Comparison of ENCODE assay signal across 9 mouse cellular contexts in the genomic region with DNA sequence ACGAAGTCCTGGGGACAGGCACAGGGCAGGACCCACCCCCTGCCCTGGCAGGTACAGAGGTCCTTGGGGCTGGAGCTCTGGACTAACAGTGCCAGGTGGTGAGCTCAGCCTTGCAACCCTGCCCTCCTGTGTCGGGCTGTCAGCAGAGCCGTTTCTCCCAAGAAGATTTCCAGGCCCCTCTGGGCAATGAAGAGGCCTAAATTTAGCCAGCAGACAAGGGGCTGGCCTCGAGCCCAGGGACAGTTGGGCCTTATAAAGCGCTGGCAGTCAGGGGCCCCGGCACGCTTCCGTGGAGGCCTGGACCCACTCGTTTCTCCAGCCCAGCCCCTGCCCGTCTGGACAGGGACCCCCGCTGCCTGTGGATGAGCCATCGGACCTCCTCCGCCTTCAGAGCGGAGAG. TPM values are rescaled to one million over a fixed set of nuclear protein-coding genes. Genes with fewer than 3 reads are reported as not detected.
A peak's percentile ranks its signal among the peaks of the same experiment; 100 is the strongest.
DNase-seq lines count a peak whose midpoint lies in the region; ATAC-seq and TF ChIP-seq lines count a peak whose summit lies in the region.
"Had no signal": no experiment of that assay in that cellular context is flagged by ENCODE, and none has a peak within 500 bp of the region (broad histone marks: within the 10 kb centered on the region; RNA-seq: fewer than 3 reads in every experiment).

No protein-coding gene starts in this region.

- TF ChIP-seq CTCF in lung, adult 2 months (IDR thresholded peaks at IDR 0.05; ENCODE audit: insufficient read depth, low read length) = no peak
- peak; percentile 26 for TF ChIP-seq CTCF in stomach, postnatal 0 days (IDR thresholded peaks at IDR 0.05; ENCODE audit: low read depth)

- H3K4me3 ChIP-seq in lung, embryonic 15.5 days = 0 out of 2 replicates have a peak overlapping the region, but pooled peaks have one; percentile 10
- no peak overlapping the region for H3K4me3 ChIP-seq in lung, adult 2 months (replicated peaks; ENCODE audit: extremely low read depth, low read depth, low read length)
- H3K4me3 ChIP-seq in intestine, embryonic 14.5 days (ENCODE audit: low read depth, low read length) = no peak overlapping the region
- peak overlapping the region; percentile 27 for H3K4me3 ChIP-seq in stomach, postnatal 0 days (ENCODE audit: low read depth, low read length)

- no peaks in the 10 kb centered on the region for H3K9me3 ChIP-seq in lung, embryonic 15.5 days
- H3K9me3 ChIP-seq in intestine, embryonic 14.5 days (ENCODE audit: control insufficient read depth, low read length) = no peaks in the 10 kb centered on the region
- no peaks in the 10 kb centered on the region for H3K9me3 ChIP-seq in stomach, postnatal 0 days (ENCODE audit: control insufficient read depth, low read length)

- H3K27me3 ChIP-seq in lung, embryonic 15.5 days = peaks cover 6% of the 10 kb centered on the region; the same call in 1 of the 2 replicates
- H3K27me3 ChIP-seq in intestine, embryonic 14.5 days (replicated peaks; ENCODE audit: control insufficient read depth, insufficient read depth, low read length) = no peaks in the 10 kb centered on the region
- no peaks in the 10 kb centered on the region for H3K27me3 ChIP-seq in stomach, postnatal 0 days (ENCODE audit: control insufficient read depth, insufficient read depth, low read length)

- H3K36me3 ChIP-seq in lung, embryonic 15.5 days = no peaks in the 10 kb centered on the region
- no peaks in the 10 kb centered on the region for H3K36me3 ChIP-seq in intestine, embryonic 14.5 days (ENCODE audit: control insufficient read depth, insufficient read depth, low read length)
- H3K36me3 ChIP-seq in stomach, postnatal 0 days (ENCODE audit: control insufficient read depth, insufficient read depth, low read length) = no peaks in the 10 kb centered on the region

- no peak overlapping the region for H3K9ac ChIP-seq in lung, embryonic 15.5 days
- H3K9ac ChIP-seq in intestine, embryonic 14.5 days (ENCODE audit: low read length) = peak overlapping the region; percentile 17
- peak overlapping the region; percentile 69 for H3K9ac ChIP-seq in stomach, postnatal 0 days (ENCODE audit: low read length)

- no peak for TF ChIP-seq POLR2A in lung, adult 2 months (IDR thresholded peaks at IDR 0.05; ENCODE audit: borderline replicate concordance, extremely low read depth, low read depth, low read length)

- DNase-seq in lung, adult 2 months = no peak
- DNase-seq in gastrocnemius, postnatal 36 days = peak; percentile 62 to 65
- DNase-seq in intestine, embryonic 14.5 days (ENCODE audit: low spot score) = no peak
- peak; percentile 52 for DNase-seq in stomach, postnatal 0 days (ENCODE audit: low spot score)
- DNase-seq in kidney, adult 11 months = no peak
- DNase-seq in frontal cortex, postnatal 36 days (ENCODE audit: low spot score in 2 of 2) = no peak

- intact Hi-C loops in gastrocnemius, postnatal 36 days (cut with DNase I) = no loop called here

- H3K27ac ChIP-seq in lung, embryonic 15.5 days = peak overlapping the region; percentile 54
- peak overlapping the region; percentile 48 for H3K27ac ChIP-seq in intestine, embryonic 14.5 days (ENCODE audit: low read depth)
- peak overlapping the region; percentile 74 for H3K27ac ChIP-seq in stomach, postnatal 0 days (replicated peaks)

- ATAC-seq in lung, embryonic 15.5 days (ENCODE audit: borderline replicate concordance, extremely low read depth, low FRiP score, low TSS enrichment) = peak; percentile 9; the same call in 1 of the 2 replicates
- ATAC-seq in intestine, embryonic 14.5 days (replicated peaks; ENCODE audit: low FRiP score, low TSS enrichment, low read depth) = no peak; the same call in 1 of the 2 replicates
- peak; percentile 39 for ATAC-seq in stomach, postnatal 0 days (ENCODE audit: low FRiP score, low TSS enrichment)
- no peak for ATAC-seq in erythroblast, adult 5-6 weeks (replicated peaks; ENCODE audit: low FRiP score, poor library complexity, severe bottlenecking)

- 0 out of 2 replicates have a peak overlapping the region, but pooled peaks have one; percentile 8 for H3K4me2 ChIP-seq in lung, embryonic 15.5 days
- peak overlapping the region; percentile 43 for H3K4me2 ChIP-seq in intestine, embryonic 14.5 days (ENCODE audit: low read length)
- peak overlapping the region; percentile 55 for H3K4me2 ChIP-seq in stomach, postnatal 0 days (replicated peaks; ENCODE audit: low read depth)

- H3K4me1 ChIP-seq in lung, embryonic 15.5 days = peaks cover 33% of the 10 kb centered on the region
- H3K4me1 ChIP-seq in lung, adult 2 months (ENCODE audit: control insufficient read depth, insufficient read depth, low read length) = peaks cover 3% of the 10 kb centered on the region
- H3K4me1 ChIP-seq in intestine, embryonic 14.5 days (replicated peaks; ENCODE audit: control insufficient read depth, insufficient read depth, low read length) = peaks cover 21% of the 10 kb centered on the region
- H3K4me1 ChIP-seq in stomach, postnatal 0 days (replicated peaks; ENCODE audit: control insufficient read depth, insufficient read depth) = peaks cover 4% of the 10 kb centered on the region; the same call in 1 of the 2 replicates

- 51% methylated on average over 14 of the region's 14 CpGs for WGBS in lung, embryonic 15.5 days
- 47% methylated on average over 14 of the region's 14 CpGs for whole genome bisulfite sequencing in lung, adult 2 months
- 38% methylated on average over 14 of the region's 14 CpGs for WGBS in intestine, embryonic 14.5 days
- WGBS in stomach, postnatal 0 days = 35% methylated on average over 13 of the region's 14 CpGs

- TF ChIP-seq EP300 in stomach, postnatal 0 days (optimal IDR thresholded peaks at IDR 0.05) = no peak

RNA-seq across cellular contexts. Expression of a gene that starts 0.8 kb away (rescaled TPM):
- polyA plus RNA-seq in lung, embryonic 15.5 days (2015; fragmentation: Nextera tagmentation; extraction: Ambion mirVana) = 3.2 and 4.8 TPM in 2 replicates
- polyA plus RNA-seq in lung, adult 2 months (2012; rRNA removed) = 19.6 and 29.1 TPM in 2 replicates
- total RNA-seq in gastrocnemius, postnatal 36 days (2021) = 100 to 1,000 TPM; 198 to 366 TPM
- 3.5 and 3.8 TPM in 2 replicates for polyA plus RNA-seq in intestine, embryonic 14.5 days (2014; fragmentation: Nextera tagmentation; extraction: Ambion mirVana)
- 2.3 and 3.5 TPM in 2 replicates for polyA plus RNA-seq in stomach, postnatal 0 days (2015; fragmentation: Nextera tagmentation; extraction: Ambion mirVana)
- not detected in 2 replicates for total RNA-seq in erythroblast, adult 5-6 weeks (2015; ENCODE audit: low replicate concordance)
- total RNA-seq in erythroblast, adult 5-6 weeks (2017; ENCODE audit: low replicate concordance) = not detected in 2 replicates

RNA-seq across cellular contexts. Expression of a gene that starts 5.6 kb away (rescaled TPM):
- polyA plus RNA-seq in lung, embryonic 15.5 days (2015; fragmentation: Nextera tagmentation; extraction: Ambion mirVana) = 0.16 TPM in 1 of 2 replicates, not detected in the other
- polyA plus RNA-seq in lung, adult 2 months (2012; rRNA removed) = 0.20 TPM in 1 of 2 replicates, not detected in the other
- under 1 TPM in 1 of 2 experiments, not detected in 1; 0.27 TPM for total RNA-seq in gastrocnemius, postnatal 36 days (2021)
- 0.51 TPM in 1 of 2 replicates, not detected in the other for polyA plus RNA-seq in intestine, embryonic 14.5 days (2014; fragmentation: Nextera tagmentation; extraction: Ambion mirVana)
- polyA plus RNA-seq in stomach, postnatal 0 days (2015; fragmentation: Nextera tagmentation; extraction: Ambion mirVana) = not detected in 2 replicates
- not detected in 2 replicates for total RNA-seq in erythroblast, adult 5-6 weeks (2015; ENCODE audit: low replicate concordance)
- total RNA-seq in erythroblast, adult 5-6 weeks (2017; ENCODE audit: low replicate concordance) = not detected in 2 replicates
- polyA plus RNA-seq: limb, embryonic 11.5 days had no signal

RNA-seq across cellular contexts. Expression of a gene that starts 14.5 kb away (rescaled TPM):
- polyA plus RNA-seq in lung, embryonic 15.5 days (2015; fragmentation: Nextera tagmentation; extraction: Ambion mirVana) = not detected in 2 replicates
- polyA plus RNA-seq in lung, adult 2 months (2012; rRNA removed) = 0.18 TPM in 1 of 2 replicates, not detected in the other
- total RNA-seq in gastrocnemius, postnatal 36 days (2021) = under 1 TPM; 0.31 to 0.67 TPM
- 0.20 TPM in 1 of 2 replicates, not detected in the other for polyA plus RNA-seq in intestine, embryonic 14.5 days (2014; fragmentation: Nextera tagmentation; extraction: Ambion mirVana)
- not detected in 2 replicates for polyA plus RNA-seq in stomach, postnatal 0 days (2015; fragmentation: Nextera tagmentation; extraction: Ambion mirVana)
- total RNA-seq in erythroblast, adult 5-6 weeks (2015; ENCODE audit: low replicate concordance) = not detected in 2 replicates
- total RNA-seq in erythroblast, adult 5-6 weeks (2017; ENCODE audit: low replicate concordance) = 0.70 TPM in 1 of 2 replicates, not detected in the other
- polyA plus RNA-seq: limb, embryonic 11.5 days had no signal

RNA-seq across cellular contexts. Expression of a gene that starts 22.9 kb away (rescaled TPM):
- 0.19 and 0.54 TPM in 2 replicates for polyA plus RNA-seq in lung, embryonic 15.5 days (2015; fragmentation: Nextera tagmentation; extraction: Ambion mirVana)
- polyA plus RNA-seq in lung, adult 2 months (2012; rRNA removed) = 1.4 TPM in 1 of 2 replicates, not detected in the other
- total RNA-seq in gastrocnemius, postnatal 36 days (2021) = under 1 TPM; 0.17 to 0.26 TPM
- 0.30 TPM in 1 of 2 replicates, not detected in the other for polyA plus RNA-seq in intestine, embryonic 14.5 days (2014; fragmentation: Nextera tagmentation; extraction: Ambion mirVana)
- polyA plus RNA-seq in stomach, postnatal 0 days (2015; fragmentation: Nextera tagmentation; extraction: Ambion mirVana) = 0.08 TPM in 1 of 2 replicates, not detected in the other
- not detected in 2 replicates for total RNA-seq in erythroblast, adult 5-6 weeks (2015; ENCODE audit: low replicate concordance)
- total RNA-seq in erythroblast, adult 5-6 weeks (2017; ENCODE audit: low replicate concordance) = not detected in 2 replicates

RNA-seq across cellular contexts. Expression of a gene that starts 23.0 kb away (rescaled TPM):
- polyA plus RNA-seq in lung, embryonic 15.5 days (2015; fragmentation: Nextera tagmentation; extraction: Ambion mirVana) = 33.1 and 36.4 TPM in 2 replicates
- 30.9 and 38.6 TPM in 2 replicates for polyA plus RNA-seq in lung, adult 2 months (2012; rRNA removed)
- total RNA-seq in gastrocnemius, postnatal 36 days (2021) = 10 to 100 TPM; 25.2 to 25.5 TPM
- polyA plus RNA-seq in intestine, embryonic 14.5 days (2014; fragmentation: Nextera tagmentation; extraction: Ambion mirVana) = 29.9 and 30.9 TPM in 2 replicates
- polyA plus RNA-seq in stomach, postnatal 0 days (2015; fragmentation: Nextera tagmentation; extraction: Ambion mirVana) = 13.3 and 16.8 TPM in 2 replicates
- total RNA-seq in erythroblast, adult 5-6 weeks (2015; ENCODE audit: low replicate concordance) = 6.3 TPM in 1 of 2 replicates, not detected in the other
- 2.6 and 4.3 TPM in 2 replicates for total RNA-seq in erythroblast, adult 5-6 weeks (2017; ENCODE audit: low replicate concordance)

Comparison
In these comparisons a context has a peak if more than half of its experiments do, and no peak if none do; other contexts are left out.
1. H3K4me3 ChIP-seq: peak in lung, embryonic 15.5 days (single experiment) and stomach, postnatal 0 days (single experiment); none in lung, adult 2 months (single experiment) and intestine, embryonic 14.5 days (single experiment).
2. ATAC-seq: peak in lung, embryonic 15.5 days (single experiment) and stomach, postnatal 0 days (single experiment); none in intestine, embryonic 14.5 days (single experiment) and erythroblast, adult 5-6 weeks (single experiment).
3. DNase-seq: peak in gastrocnemius, postnatal 36 days (2 of 2) and stomach, postnatal 0 days (single experiment); none in lung, adult 2 months (single experiment), intestine, embryonic 14.5 days (single experiment), kidney, adult 11 months (single experiment) and frontal cortex, postnatal 36 days (0 of 2).
4. Peak in every context shown above with its lines, with median percentiles within 50 percentile points of each other: H3K27ac ChIP-seq and H3K4me2 ChIP-seq.